Mouse (Mus musculus): ENCODE measurements at regions not wholly inside any gene's neighbourhood (a gene's known extent, or its start where the extent isn't known, plus 50 kb on each side); places are given as distances from the start of the nearest gene placed in this dataset.

- DNase-seq (ENCODE audit: low spot score) = no peak
Measured at GRCm38 (mm10) chr7:137750741-137751140, 313.3 kb downstream of the Glrx3 start.

GRCm38 (mm10) chr7:137751151-137751859 lies 313.9 kb downstream of the Glrx3 start:
- no peak for DNase-seq (ENCODE audit: low spot score)

- no peak for DNase-seq (ENCODE audit: low spot score)
Measured at GRCm38 (mm10) chr7:137765961-137766360, 328.5 kb downstream of the Glrx3 start.

- no peak for DNase-seq (ENCODE audit: low spot score)
Measured at GRCm38 (mm10) chr7:137766721-137767120, 329.3 kb downstream of the Glrx3 start.

- DNase-seq (ENCODE audit: low spot score) = no peak
Measured at GRCm38 (mm10) chr7:137773051-137773964, 335.9 kb downstream of the Glrx3 start.

- DNase-seq (ENCODE audit: low spot score) = no peak
Measured at GRCm38 (mm10) chr7:137773965-137774310, 336.5 kb downstream of the Glrx3 start.

- DNase-seq (ENCODE audit: low spot score) = peak; percentile 17
Measured at GRCm38 (mm10) chr7:137783954-137784353, 346.5 kb downstream of the Glrx3 start.

- no peak for DNase-seq (ENCODE audit: low spot score)
Measured at GRCm38 (mm10) chr7:137805361-137805760, 367.9 kb downstream of the Glrx3 start.

GRCm38 (mm10) chr7:137812839-137813238 lies 375.4 kb downstream of the Glrx3 start:
- no peak for DNase-seq (ENCODE audit: low spot score)

- DNase-seq (ENCODE audit: low spot score) = no peak
Measured at GRCm38 (mm10) chr7:137840520-137840919, 403.1 kb downstream of the Glrx3 start.

GRCm38 (mm10) chr7:137841044-137841443 lies 403.6 kb downstream of the Glrx3 start:
- DNase-seq (ENCODE audit: low spot score) = no peak

GRCm38 (mm10) chr7:137841456-137842100 lies 404.2 kb downstream of the Glrx3 start:
- DNase-seq (ENCODE audit: low spot score) = no peak

- DNase-seq (ENCODE audit: low spot score) = no peak
Measured at GRCm38 (mm10) chr7:137847856-137848255, 410.4 kb downstream of the Glrx3 start.

- DNase-seq (ENCODE audit: low spot score) = no peak
Measured at GRCm38 (mm10) chr7:137851061-137851460, 413.6 kb downstream of the Glrx3 start.

GRCm38 (mm10) chr7:137859681-137860080 lies 422.3 kb downstream of the Glrx3 start:
- no peak for DNase-seq (ENCODE audit: low spot score)

GRCm38 (mm10) chr7:137860520-137860919 lies 423.1 kb downstream of the Glrx3 start:
- DNase-seq (ENCODE audit: low spot score) = no peak

- DNase-seq (ENCODE audit: low spot score) = no peak
Measured at GRCm38 (mm10) chr7:137864912-137865311, 427.5 kb downstream of the Glrx3 start.

GRCm38 (mm10) chr7:137865457-137865856 lies 428.0 kb downstream of the Glrx3 start:
- no peak for DNase-seq (ENCODE audit: low spot score)

GRCm38 (mm10) chr7:137866880-137867279 lies 429.5 kb downstream of the Glrx3 start:
- DNase-seq (ENCODE audit: low spot score) = no peak

GRCm38 (mm10) chr7:137868501-137868900 lies 431.1 kb downstream of the Glrx3 start:
- no peak for DNase-seq (ENCODE audit: low spot score)

GRCm38 (mm10) chr7:137875306-137875705 lies 437.9 kb downstream of the Glrx3 start:
- no peak for DNase-seq (ENCODE audit: low spot score)

- DNase-seq (ENCODE audit: low spot score) = no peak
Measured at GRCm38 (mm10) chr7:137879296-137879695, 441.9 kb downstream of the Glrx3 start.

GRCm38 (mm10) chr7:137882876-137883275 lies 445.5 kb downstream of the Glrx3 start:
- DNase-seq (ENCODE audit: low spot score) = no peak

All from c-Kit-positive CD71-positive TER-119-positive erythroid progenitor cells, embryonic 14.5 days (primary cell).